Mouse (Mus musculus) liver, adult 2 months (tissue): ENCODE measurements at regions not wholly inside any gene's neighbourhood (a gene's known extent, or its start where the extent isn't known, plus 50 kb on each side); places are given as distances from the start of the nearest gene placed in this dataset.

ENCODE experiments used
- CTCF ChIP-seq: fragments of 200-500 bp; IDR thresholded peaks from 2 replicates; pipeline ENCODE4 v1.5.1; 2011; ENCODE audit warnings: low read depth, low read length, control low read depth
- POLR2A ChIP-seq: fragments of 200-500 bp; IDR thresholded peaks from 2 replicates; pipeline ENCODE4 v1.6.1; 2011; ENCODE audit warnings: low read length, control low read depth; ENCODE audit not compliant: insufficient read depth; ENCODE audit errors: extremely low read depth

DNA sequence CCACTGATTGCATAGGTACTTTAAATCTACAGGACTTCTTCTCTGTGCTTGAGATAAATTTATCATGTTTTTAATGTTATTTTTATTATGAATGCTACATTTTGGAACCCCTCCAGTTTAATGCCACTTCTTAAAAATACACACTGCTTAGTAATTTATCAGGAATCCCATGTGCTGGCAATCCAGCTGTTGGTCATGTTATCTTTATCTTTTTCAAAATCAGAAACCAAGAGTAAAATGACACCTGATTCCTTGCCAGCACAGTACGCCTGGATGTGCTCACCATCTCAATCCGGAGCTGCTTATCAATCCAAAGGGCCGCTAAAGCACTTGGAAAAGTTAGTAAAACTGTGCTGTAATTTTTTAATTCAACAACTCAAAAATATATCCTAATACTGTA lies 497.1 kb downstream of the Hdgfl1 start:
- no peak for TF ChIP-seq CTCF
- no peak for TF ChIP-seq POLR2A
